Mouse (Mus musculus) gastrocnemius, adult 18-20 months (tissue): ENCODE measurements around the gene Gm20388. TPM values are rescaled to one million over a fixed set of nuclear protein-coding genes. Genes with fewer than 3 reads are reported as not detected.

Experiments
- DNase-seq: peaks from one replicate; pipeline ENCODE4 v3.0.0; 2021; ENCODE audit warnings: low spot score
- total RNA-seq, 2 experiments: library from RNA; stranded (reverse); gene quantifications; 2 replicates each; pipeline ENCODE4 v1.2.3; 2021

Gene Gm20388
- total RNA-seq, 2 experiments from 2014 or later: 10.5 to 12.3 TPM

GRCm38 (mm10) chr8:123665580-123665979 is 3754.9 kb downstream of the Gm20388 start:
- DNase-seq: no peak

GRCm38 (mm10) chr8:123666832-123667231 is 3756.2 kb downstream of the Gm20388 start:
- DNase-seq: no peak

- DNase-seq: no peak
These were observed 3758.0 kb downstream of the Gm20388 start for GRCm38 (mm10) chr8:123668681-123669080.

GRCm38 (mm10) chr8:123670766-123671165 is 3760.1 kb downstream of the Gm20388 start:
- DNase-seq: no peak

- DNase-seq: no peak
These were observed 3760.8 kb downstream of the Gm20388 start for GRCm38 (mm10) chr8:123671454-123671853.

- no peak for DNase-seq
These were observed 3762.0 kb downstream of the Gm20388 start for GRCm38 (mm10) chr8:123672648-123673047.

- DNase-seq: no peak
These were observed 3765.0 kb downstream of the Gm20388 start for GRCm38 (mm10) chr8:123675611-123676010.

GRCm38 (mm10) chr8:123678390-123678789 is 3767.7 kb downstream of the Gm20388 start:
- no peak for DNase-seq

GRCm38 (mm10) chr8:123682073-123682761 is 3771.6 kb downstream of the Gm20388 start:
- no peak for DNase-seq

- DNase-seq: no peak
These were observed 3772.7 kb downstream of the Gm20388 start for GRCm38 (mm10) chr8:123683321-123683720.

- DNase-seq: no peak
These were observed 3774.2 kb downstream of the Gm20388 start for GRCm38 (mm10) chr8:123684806-123685205.

GRCm38 (mm10) chr8:123685477-123685876 is 3774.8 kb downstream of the Gm20388 start:
- DNase-seq: no peak

- no peak for DNase-seq
These were observed 3777.2 kb downstream of the Gm20388 start for GRCm38 (mm10) chr8:123687826-123688225.

GRCm38 (mm10) chr8:123692165-123692962 is 3781.7 kb downstream of the Gm20388 start:
- DNase-seq: no peak

GRCm38 (mm10) chr8:123696167-123696566 is 3785.5 kb downstream of the Gm20388 start:
- DNase-seq: no peak

GRCm38 (mm10) chr8:123697329-123697728 is 3786.7 kb downstream of the Gm20388 start:
- no peak for DNase-seq

- no peak for DNase-seq
These were observed 3789.9 kb downstream of the Gm20388 start for GRCm38 (mm10) chr8:123700399-123701070.

- DNase-seq: no peak
These were observed 3791.4 kb downstream of the Gm20388 start for GRCm38 (mm10) chr8:123701952-123702587.

GRCm38 (mm10) chr8:123705376-123705775 is 3794.7 kb downstream of the Gm20388 start:
- DNase-seq: no peak

- DNase-seq: no peak
These were observed 3796.5 kb downstream of the Gm20388 start for GRCm38 (mm10) chr8:123707137-123707536.

GRCm38 (mm10) chr8:123708729-123709128 is 3798.1 kb downstream of the Gm20388 start:
- no peak for DNase-seq

- no peak for DNase-seq
These were observed 3799.7 kb downstream of the Gm20388 start for GRCm38 (mm10) chr8:123710335-123710734.
